Mouse (Mus musculus) ES-Bruce4 (cell line): ENCODE data around the gene Hydin.

Experiments used
- CTCF ChIP-seq: IDR thresholded peaks from one replicate; pipeline ENCODE4 v1.8.1; 2011; ENCODE audit warnings: low read depth, low read length
- EP300 ChIP-seq: IDR thresholded peaks from 2 replicates; pipeline ENCODE4 v1.6.1; 2011; ENCODE audit warnings: low read depth, low read length; ENCODE audit not compliant: insufficient read depth
- POLR2A ChIP-seq: IDR thresholded peaks from one replicate; pipeline ENCODE4 v1.8.1; 2011; ENCODE audit warnings: low read length; ENCODE audit not compliant: insufficient read depth

DNA sequence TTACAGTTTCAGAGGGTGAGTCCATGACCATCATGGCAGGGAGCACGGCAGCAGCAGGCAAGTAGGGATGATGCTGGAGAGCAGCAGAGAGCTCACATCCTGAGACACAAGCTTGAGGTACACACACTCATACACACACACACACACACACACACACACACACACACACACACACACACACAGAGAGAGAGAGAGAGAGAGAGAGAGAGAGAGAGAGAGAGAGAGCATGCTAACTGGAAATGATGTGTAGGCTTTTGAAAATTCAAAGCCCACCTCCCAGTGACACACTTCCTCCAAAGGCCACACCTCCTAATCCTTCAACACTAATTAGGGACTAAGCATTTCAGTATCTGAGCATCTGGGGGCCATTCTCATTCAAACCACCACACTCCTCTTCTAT, 80.1 kb downstream of the Hydin start:
- TF ChIP-seq CTCF (no peak), EP300 (no peak), POLR2A (no peak)
